Mouse (Mus musculus) Patski (cell line): ENCODE measurements at regions not wholly inside any gene's neighbourhood (a gene's known extent, or its start where the extent isn't known, plus 50 kb on each side); places are given as distances from the start of the nearest gene placed in this dataset.

Source experiments
- ATAC-seq: fragments of 100-300 bp; one replicate; pipeline ENCODE4 v1.8.0; 2021
- CTCF ChIA-PET: fragments of 350-600 bp; sonication (Branson Sonifier 250); formaldehyde crosslinking; loops from one replicate; lab custom pipeline; 2022; ENCODE audit warnings: inconsistent platforms; lab: Charles Lee
- POLR2A ChIA-PET: fragments of 350-600 bp; sonication (Branson Sonifier 250); formaldehyde crosslinking; loops from one replicate; lab custom pipeline; 2022; ENCODE audit warnings: antibody characterized with exemption, inconsistent platforms; lab: Charles Lee
- DNase-seq: peaks from one replicate; pipeline ENCODE4 v3.0.0-alpha.2; 2011; ENCODE audit warnings: low read depth, low spot score
- H3K27me3 ChIP-seq: fragments of 371-371 bp; one replicate; pipeline ENCODE4 v1.5.1; 2021
- CTCF ChIP-seq: fragments of 100-300 bp; IDR thresholded peaks from one replicate; pipeline ENCODE4 v1.5.1; 2021
- in situ Hi-C: fragments of 300-500 bp; cut with MboI; formaldehyde crosslinking; loops from 3 replicates; pipeline ENCODE4 v1.11.1; 2018; ENCODE audit warnings: low pct_unique_long_range_greater_than_20kb, mixed read lengths

DNA sequence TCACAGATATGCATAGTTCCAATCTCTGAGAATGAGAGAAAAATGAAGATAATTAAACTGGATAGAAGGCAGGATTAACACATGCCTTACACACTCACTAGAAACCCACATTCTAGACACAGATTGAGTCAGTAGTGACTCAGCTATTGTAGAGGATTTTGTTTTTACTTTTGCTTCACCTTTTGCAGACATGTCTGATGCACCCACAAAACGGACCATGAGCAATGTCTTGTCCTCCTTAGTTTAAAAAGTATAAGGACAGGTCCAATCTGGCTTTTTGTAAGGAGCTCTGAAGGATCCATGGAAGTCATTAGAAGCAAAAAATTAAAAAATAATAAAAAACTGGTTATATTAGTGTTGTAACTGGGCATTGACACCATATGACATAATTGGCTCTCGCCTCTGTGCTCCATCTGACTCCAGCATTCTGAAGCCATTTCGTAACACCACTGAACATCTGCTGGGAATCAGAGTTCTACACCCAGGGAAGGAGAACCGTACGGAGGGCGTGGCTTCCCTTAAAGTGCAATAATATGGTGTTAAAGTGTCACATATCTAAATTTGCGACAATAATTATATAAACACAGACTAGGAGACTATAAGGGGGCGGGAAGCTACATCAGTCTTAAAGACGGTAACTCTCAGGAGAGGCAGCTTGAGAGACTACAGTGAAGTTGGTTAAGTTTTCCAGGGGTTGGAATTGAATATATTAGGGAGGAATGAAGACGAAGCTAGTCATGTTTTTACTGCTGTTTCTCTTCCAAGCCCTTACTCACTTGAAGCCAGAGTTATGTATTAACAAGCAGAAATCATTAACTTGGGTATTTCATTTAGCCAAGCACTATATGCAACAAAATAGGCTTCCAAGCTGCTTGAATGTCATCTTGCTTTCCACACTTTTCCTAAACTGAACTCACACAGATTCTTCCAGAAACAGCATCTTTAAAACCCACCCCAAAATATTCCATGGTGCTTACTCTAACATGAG lies 558.0 kb downstream of the Ebf1 start:
- ATAC-seq: peak; percentile 65

DNA sequence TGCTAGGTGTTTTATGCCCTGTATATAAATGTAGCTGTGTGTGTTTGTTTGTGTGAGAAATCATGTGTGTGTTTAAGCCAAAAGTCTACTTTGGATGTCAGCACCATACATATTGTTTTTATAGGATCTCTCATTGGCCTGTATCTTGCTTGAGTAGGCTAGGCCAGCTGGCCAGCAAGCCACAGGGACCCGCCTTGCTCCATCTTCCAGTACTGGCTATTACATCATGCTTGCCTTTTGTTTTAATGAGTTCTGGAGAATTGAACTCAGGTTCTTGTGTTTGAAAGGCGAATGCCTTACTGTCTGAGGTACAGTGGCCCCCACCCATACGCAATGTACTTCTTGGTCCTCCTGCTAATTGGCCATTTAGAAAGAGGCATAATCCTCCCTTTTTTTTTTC lies 559.9 kb downstream of the Ebf1 start:
- POLR2A ChIA-PET: no interaction called here
- no peaks in the 10 kb centered on the region for H3K27me3 ChIP-seq
- in situ Hi-C loops: loop anchor here (5.0 kb wide), 1 partner anchor 95 kb away; no protein-coding TSS in a partner anchor
- no peak for DNase-seq
- CTCF ChIA-PET: no interaction called here
- TF ChIP-seq CTCF: no peak
- ATAC-seq: no peak

More for the DNA sequence above, 558.0 kb downstream of the Ebf1 start:
- no peak for TF ChIP-seq CTCF
- DNase-seq: peak; percentile 31
- ChIA-PET CTCF (interaction anchor here (1.1 to 1.6 kb wide), 2 partner anchors 10 to 30 kb away, joined by 3 read pairs; no protein-coding TSS in a partner anchor), POLR2A (interaction anchor here (0.7 kb wide), 2 partner anchors 189 to 587 kb away, joined by 4 to 7 read pairs; no protein-coding TSS in a partner anchor)
- in situ Hi-C loops: loop anchor here (5.0 kb wide), 1 partner anchor 97 kb away; no protein-coding TSS in a partner anchor
- H3K27me3 ChIP-seq: no peaks in the 10 kb centered on the region

DNA sequence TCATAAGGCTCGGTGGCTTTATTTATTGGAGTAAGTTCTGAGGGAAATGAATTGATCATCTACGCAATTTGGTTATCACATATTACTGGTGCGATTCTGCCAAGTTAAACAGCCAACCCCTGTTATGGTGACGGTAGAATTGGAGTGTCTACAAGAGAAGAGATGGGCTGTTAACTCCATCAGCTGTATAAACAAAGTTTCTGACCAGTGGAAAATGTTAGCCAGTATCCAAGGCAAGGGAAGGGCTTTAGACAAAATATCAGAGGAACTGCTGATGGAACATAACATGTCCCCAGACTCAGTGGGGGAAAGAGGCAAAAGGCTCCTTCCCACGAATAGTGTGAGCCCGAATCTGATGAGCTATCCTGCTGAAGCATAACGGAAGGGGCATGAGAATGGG lies 560.9 kb downstream of the Ebf1 start:
- ATAC-seq: no peak
- H3K27me3 ChIP-seq: no peaks in the 10 kb centered on the region
- POLR2A ChIA-PET: no interaction called here
- no peak for TF ChIP-seq CTCF
- DNase-seq: peak; percentile 20
- in situ Hi-C loops: loop anchor here (5.0 kb wide), 1 partner anchor 94 kb away; no protein-coding TSS in a partner anchor
- CTCF ChIA-PET: no interaction called here

DNA sequence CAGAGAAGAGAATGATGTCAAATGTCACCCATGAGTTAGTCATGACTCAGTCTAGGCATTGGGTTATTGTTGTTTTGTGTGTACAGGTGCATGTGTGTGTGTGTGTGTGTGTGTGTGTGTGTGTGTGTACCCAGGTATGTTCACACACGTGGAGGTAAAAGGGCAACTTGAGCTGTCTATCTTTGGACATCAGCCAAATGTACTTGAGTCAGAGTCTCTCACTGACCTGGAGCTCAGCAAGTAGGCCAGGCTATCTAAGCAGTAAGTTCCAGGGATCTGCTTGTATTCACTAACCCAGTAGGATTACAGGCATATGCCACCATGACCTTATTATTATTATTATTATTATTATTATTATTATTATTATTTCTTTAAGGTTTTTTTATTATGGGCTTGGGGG lies 561.9 kb downstream of the Ebf1 start:
- H3K27me3 ChIP-seq: no peaks in the 10 kb centered on the region
- in situ Hi-C loops: loop anchor here (5.0 kb wide), 1 partner anchor 93 kb away; no protein-coding TSS in a partner anchor
- ChIA-PET POLR2A (no interaction called here), CTCF (no interaction called here)
- DNase-seq (no peak), ATAC-seq (no peak)
- TF ChIP-seq CTCF: no peak

DNA sequence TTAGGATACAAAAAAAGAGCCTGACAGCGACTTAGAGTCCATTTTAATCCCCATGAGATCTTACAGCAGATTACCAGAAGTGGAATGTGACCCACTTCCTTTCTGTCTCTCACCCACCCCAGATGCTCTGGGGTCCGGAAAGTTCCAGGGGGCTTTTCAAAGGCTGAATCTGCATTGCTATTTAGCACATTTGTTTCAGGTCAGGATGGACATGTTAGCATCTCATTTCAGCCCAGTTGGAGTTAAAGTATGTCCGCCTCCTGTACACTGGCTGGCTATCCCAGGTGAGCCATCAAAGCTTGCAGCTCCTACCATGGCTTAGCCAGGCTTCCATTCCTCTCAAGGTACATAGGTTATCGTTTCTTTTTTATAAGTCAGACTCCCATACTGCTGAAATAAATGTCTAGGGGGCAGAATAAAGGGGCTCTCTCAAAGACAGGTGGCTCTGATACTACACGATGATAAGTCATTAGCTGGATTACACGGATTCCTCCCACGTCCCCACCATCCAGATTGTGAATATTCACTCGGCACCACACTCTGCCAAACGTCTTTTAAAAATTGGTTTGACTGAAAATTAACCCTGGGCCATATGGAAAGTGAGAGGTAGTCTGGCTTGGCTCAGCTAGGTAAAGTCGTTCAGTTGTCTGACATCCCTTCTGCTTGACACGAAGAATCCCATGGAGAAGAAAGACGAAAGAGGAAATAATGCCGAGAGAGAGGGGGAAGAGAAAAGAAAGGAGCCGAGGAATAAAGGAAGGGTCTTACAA lies 573.7 kb downstream of the Ebf1 start:
- POLR2A ChIA-PET: no interaction called here
- no peaks in the 10 kb centered on the region for H3K27me3 ChIP-seq
- CTCF ChIA-PET: no interaction called here
- DNase-seq: no peak
- no peak for ATAC-seq
- in situ Hi-C loops: no loop called here
- no peak for TF ChIP-seq CTCF

DNA sequence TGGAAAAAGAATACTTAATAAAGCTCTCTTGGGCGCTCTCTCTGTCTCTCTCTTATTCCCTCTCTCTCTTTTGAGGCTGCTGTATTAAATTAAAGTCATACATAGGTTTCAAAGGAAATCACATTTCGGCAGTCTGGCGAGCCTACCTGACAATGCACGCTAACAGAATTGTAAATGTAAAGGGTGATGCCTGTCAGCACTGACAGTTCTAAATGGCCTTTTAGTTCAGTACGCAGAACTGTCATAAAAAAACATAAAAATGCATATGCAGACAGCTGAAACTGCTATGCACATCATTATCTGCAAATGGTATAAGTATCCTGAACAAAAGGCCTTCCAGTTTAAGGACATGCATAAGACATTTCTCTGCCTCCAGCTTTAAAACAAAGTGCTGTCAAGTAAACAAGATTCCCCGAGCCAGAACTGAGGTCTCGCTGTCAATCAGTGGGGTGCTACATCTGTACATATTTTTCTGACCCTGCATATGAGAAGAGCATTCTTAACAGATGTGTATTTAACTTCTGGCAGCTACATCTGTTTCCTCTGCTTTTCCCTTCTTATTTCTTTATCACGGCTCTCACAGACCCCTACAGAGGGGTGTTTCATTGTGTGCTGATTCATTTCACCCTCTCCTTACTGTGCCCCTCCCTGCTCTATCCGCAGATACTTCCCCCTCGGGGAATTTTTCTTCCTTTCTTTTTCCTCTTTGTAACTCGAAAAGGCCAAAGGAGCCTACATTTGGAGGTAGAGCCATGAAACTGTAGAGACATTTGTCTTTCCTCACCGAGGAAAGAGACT lies 574.5 kb downstream of the Ebf1 start:
- ChIA-PET POLR2A (no interaction called here), CTCF (no interaction called here)
- DNase-seq (no peak), ATAC-seq (no peak)
- no peak for TF ChIP-seq CTCF
- in situ Hi-C loops: no loop called here
- H3K27me3 ChIP-seq: no peaks in the 10 kb centered on the region

DNA sequence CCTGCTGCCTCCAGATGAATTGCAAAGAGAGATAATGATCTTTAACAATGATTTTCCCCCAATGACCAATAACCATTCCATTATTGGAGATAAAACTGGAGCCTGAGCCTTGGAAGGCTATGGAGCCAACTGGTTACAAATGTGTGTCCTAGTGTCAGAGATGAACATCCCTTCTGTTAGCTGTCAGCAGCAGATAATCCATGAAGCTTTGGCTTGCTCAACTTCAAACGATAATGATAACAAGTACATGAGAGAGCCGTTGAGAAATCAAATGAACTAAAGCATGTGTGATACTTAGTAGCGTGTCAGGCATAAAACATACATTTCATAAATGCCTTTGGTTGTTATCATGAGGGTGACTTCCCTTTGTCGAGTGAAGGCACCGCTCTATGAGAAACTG lies 576.2 kb downstream of the Ebf1 start:
- ChIA-PET CTCF (no interaction called here), POLR2A (no interaction called here)
- in situ Hi-C loops: no loop called here
- no peak for ATAC-seq
- no peak for DNase-seq
- no peak for TF ChIP-seq CTCF
- no peaks in the 10 kb centered on the region for H3K27me3 ChIP-seq

DNA sequence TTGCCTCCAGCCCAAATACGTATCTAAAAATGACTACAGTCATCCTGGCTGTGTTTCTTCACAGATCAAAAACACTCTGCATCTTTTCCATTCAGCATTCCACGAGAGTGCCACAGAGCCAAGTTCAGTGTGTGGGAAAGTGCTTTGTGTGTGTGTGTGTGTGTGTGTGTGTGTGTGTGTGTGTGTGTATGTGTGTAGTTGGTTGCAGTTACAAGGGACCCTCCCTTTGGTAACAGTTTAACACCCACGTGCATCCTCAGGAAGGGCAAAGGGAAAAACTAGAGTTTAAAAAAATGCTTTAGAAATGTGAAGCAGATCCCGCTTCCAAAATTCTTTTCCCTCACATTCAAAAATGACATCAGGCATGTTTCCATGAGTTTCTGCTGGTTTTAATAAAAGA lies 582.4 kb downstream of the Ebf1 start:
- POLR2A ChIA-PET: no interaction called here
- no peak for DNase-seq

DNA sequence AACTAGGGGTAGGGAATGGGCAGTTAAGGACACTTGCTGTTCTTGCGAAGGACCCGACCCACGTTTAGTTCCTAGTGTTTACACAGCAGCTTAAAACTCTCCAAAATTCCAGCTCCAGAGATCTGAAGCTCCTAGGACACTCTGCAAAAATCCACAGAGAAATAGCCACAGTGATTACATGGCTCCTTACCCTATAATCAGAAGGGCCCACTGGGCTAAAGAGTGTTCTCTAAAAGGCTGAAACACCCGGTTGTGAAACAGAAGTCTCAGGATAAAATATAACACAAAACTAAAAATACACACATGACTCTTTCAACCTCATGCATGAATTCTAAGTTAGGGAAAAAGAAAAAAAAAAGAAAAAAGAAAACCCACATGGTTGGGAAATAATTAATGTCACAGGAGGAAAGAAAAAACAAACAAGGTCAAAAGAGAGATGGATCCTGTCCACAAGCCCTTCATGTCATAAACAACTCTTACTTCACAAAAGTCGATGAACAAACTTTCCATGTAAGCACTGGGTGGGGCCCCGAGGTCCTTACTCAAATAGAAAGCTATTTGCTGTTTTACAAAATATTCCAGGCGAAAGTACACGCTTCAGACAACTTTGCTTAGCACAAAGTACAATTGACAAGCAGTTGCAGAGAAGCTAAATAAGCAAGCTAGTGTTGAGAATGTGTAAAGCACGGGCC lies 583.7 kb downstream of the Ebf1 start:
- ChIA-PET CTCF (interaction anchor here (0.9 kb wide), 2 partner anchors 11 to 12 kb away, joined by 4 read pairs; no protein-coding TSS in a partner anchor), POLR2A (no interaction called here)
- ATAC-seq: no peak
- no peak for DNase-seq
- no peaks in the 10 kb centered on the region for H3K27me3 ChIP-seq
- no peak for TF ChIP-seq CTCF
- in situ Hi-C loops: no loop called here

More for the DNA sequence above, 582.4 kb downstream of the Ebf1 start:
- H3K27me3 ChIP-seq: no peaks in the 10 kb centered on the region
- CTCF ChIA-PET: interaction anchor here (0.9 kb wide), 1 partner anchor 10 kb away, joined by 4 read pairs; no protein-coding TSS in a partner anchor
- in situ Hi-C loops: no loop called here
- no peak for TF ChIP-seq CTCF
- ATAC-seq: no peak

DNA sequence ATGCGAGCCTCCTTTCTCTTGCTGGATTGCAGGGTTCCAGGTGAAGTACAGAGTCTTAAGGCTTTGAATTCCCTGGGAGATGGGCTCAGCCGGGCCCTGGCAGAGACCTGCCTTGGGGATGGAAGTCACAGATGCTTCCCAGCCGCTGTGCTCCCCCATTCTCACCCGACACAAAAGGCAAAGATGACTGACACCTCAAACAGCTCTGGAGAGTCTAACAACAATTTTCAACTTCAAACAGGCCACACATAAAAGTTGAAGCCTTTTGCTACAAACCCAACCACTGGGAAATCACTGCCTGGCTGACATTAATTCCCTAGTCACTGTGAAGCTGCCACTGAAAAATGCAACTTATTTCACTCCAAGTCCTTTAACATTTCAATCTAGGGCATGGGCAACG lies 586.3 kb downstream of the Ebf1 start:
- CTCF ChIA-PET: no interaction called here
- no peaks in the 10 kb centered on the region for H3K27me3 ChIP-seq
- ATAC-seq (no peak), DNase-seq (no peak)
- in situ Hi-C loops: no loop called here
- TF ChIP-seq CTCF: no peak
- POLR2A ChIA-PET: no interaction called here
